Mouse (Mus musculus) C2C12 (cell line): ENCODE measurements around the gene Rpl18. TPM values are rescaled to one million over a fixed set of nuclear protein-coding genes. Genes with fewer than 3 reads are reported as not detected.

Experiments
- H3K27me3 ChIP-seq: one replicate; pipeline ENCODE4 v1.6.1; 2011; ENCODE audit not compliant: control insufficient read depth, insufficient read depth, insufficient read length
- H3K36me3 ChIP-seq: one replicate; pipeline ENCODE4 v1.6.1; 2011; ENCODE audit not compliant: control insufficient read depth, insufficient read depth
- H3K4me3 ChIP-seq: one replicate; pipeline ENCODE4 v1.5.1; 2011; ENCODE audit warnings: mild to moderate bottlenecking, control low read depth; ENCODE audit not compliant: poor library complexity, insufficient read depth, severe bottlenecking
- H3K79me2 ChIP-seq: one replicate; pipeline ENCODE4 v1.6.1; 2011; ENCODE audit not compliant: control insufficient read depth, insufficient read depth
- H3K79me3 ChIP-seq: one replicate; pipeline ENCODE4 v1.6.1; 2011; ENCODE audit warnings: low read depth, control low read depth
- H3ac ChIP-seq: one replicate; pipeline ENCODE3; 2011; ENCODE audit warnings: low read depth; ENCODE audit not compliant: control insufficient read depth, insufficient read length
- CEBPB ChIP-seq: IDR thresholded peaks from one replicate; pipeline ENCODE4 v1.6.1; 2011; ENCODE audit warnings: low read depth, mild to moderate bottlenecking, control low read depth, moderate library complexity
- CTCF ChIP-seq: IDR thresholded peaks from one replicate; pipeline ENCODE4 v1.5.1; 2011; ENCODE audit not compliant: control insufficient read depth, insufficient read depth, insufficient read length
- FOSL1 ChIP-seq: IDR thresholded peaks from one replicate; pipeline ENCODE4 v1.8.0; 2011; ENCODE audit warnings: mild to moderate bottlenecking, low read length; ENCODE audit not compliant: poor library complexity, insufficient read depth, severe bottlenecking
- MAX ChIP-seq: IDR thresholded peaks from one replicate; pipeline ENCODE4 v1.6.1; 2011; ENCODE audit warnings: mild to moderate bottlenecking, control low read depth
- MYOD1 ChIP-seq: IDR thresholded peaks from one replicate; pipeline ENCODE4 v1.6.1; 2011; ENCODE audit warnings: low read depth; ENCODE audit not compliant: control insufficient read depth, insufficient read length
- MYOG ChIP-seq: IDR thresholded peaks from one replicate; pipeline ENCODE4 v1.6.1; 2011; ENCODE audit not compliant: control insufficient read depth, insufficient read length; ENCODE audit errors: extremely low read depth
- USF1 ChIP-seq: IDR thresholded peaks from one replicate; pipeline ENCODE4 v1.6.1; 2011; ENCODE audit warnings: low read depth, mild to moderate bottlenecking, control low read depth, moderate library complexity
- polyA plus RNA-seq: library from polyadenylated mRNA; unstranded; fragments of >200 nt; fragmentation: generic; extraction: Trizol; gene quantifications from one replicate; pipeline ENCODE4 v1.2.1, GENCODE M21; 2012; ENCODE audit warnings: missing spikeins

Rpl18 gene
- polyA plus RNA-seq, 1 experiment, result 4,453 TPM

DNA sequence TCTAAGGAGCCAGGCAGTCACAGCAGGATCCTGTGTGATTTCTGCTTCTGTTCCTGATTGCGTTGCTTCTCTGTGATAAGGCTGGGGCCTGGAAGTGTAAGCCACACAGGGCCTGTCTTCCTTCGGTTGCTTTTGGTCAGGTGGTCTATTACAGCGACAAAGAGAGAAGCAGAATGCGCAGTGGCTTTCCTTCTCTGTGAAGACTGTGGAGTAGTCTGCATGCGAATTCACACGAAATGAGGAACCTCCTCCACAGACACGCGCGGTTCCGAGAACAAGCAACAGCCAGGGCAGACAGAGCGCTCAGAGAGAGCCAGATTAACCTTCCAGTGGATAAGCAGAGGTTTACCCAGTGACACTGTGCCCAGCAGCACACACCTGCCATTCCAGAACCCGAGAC, 26.1 kb downstream of the Rpl18 start:
- TF ChIP-seq MAX, result no peak
- TF ChIP-seq FOSL1, result no peak
- no peak for TF ChIP-seq USF1
- no peak for TF ChIP-seq MYOD1
- no peak for TF ChIP-seq MYOG
- no peak for TF ChIP-seq CEBPB
- TF ChIP-seq CTCF, result no peak
- Histone ChIP-seq H3K79me3 (no peaks in the 10 kb centered on the region), H3K4me3 (no peak overlapping the region)

DNA sequence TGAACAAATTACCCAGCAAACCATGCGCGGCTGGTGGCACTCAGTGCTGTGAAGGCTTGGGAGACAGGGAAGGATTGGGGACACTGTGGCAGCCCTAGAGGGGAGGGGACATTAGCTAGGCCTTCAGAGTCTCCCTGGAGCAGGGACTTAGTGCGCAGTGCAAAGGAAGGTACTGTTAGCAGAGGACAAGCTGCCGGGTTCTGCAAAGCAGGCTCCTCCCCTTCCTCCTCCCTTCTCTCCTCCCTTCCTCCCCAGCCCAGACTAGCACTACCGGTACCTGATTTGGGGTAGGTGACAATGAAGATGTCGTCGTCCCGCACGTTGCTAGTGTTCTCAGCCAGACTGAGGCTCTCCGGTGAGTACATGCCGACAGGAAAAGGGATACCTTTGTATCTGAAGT, 26.5 kb downstream of the Rpl18 start:
- H3K36me3 ChIP-seq, result no peaks in the 10 kb centered on the region
- H3K27me3 ChIP-seq, result no peaks in the 10 kb centered on the region
- no peak for TF ChIP-seq MYOD1
- no peak for TF ChIP-seq FOSL1
- TF ChIP-seq MYOG, result no peak
- H3K79me2 ChIP-seq, result no peaks in the 10 kb centered on the region
- no peak overlapping the region for H3ac ChIP-seq
- no peaks in the 10 kb centered on the region for H3K79me3 ChIP-seq
- H3K4me3 ChIP-seq, result no peak overlapping the region

More for the DNA sequence above, 26.1 kb downstream of the Rpl18 start:
- Histone ChIP-seq H3ac (no peak overlapping the region), H3K27me3 (no peaks in the 10 kb centered on the region), H3K79me2 (no peaks in the 10 kb centered on the region), H3K36me3 (no peaks in the 10 kb centered on the region)

DNA sequence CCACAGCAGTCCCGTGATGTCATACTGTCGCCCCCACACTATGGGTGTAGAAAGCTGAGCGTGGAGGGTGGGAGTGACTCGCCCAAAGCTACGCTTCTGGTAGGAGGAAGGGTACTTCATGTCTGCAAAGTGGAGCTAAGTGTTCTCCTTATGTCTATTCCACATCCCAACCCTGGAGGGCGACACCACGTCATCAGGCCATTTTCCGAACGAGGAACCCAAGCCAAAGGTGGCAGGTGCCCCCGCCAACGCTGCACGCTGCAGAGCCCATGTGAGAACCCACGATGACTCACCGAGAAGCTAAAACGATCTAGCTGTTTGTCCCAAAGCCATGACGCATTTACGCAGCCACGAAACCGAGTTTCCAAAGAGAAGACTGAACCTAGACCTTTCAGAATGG, 27.1 kb downstream of the Rpl18 start:
- Histone ChIP-seq H3K27me3 (no peaks in the 10 kb centered on the region), H3K79me3 (no peaks in the 10 kb centered on the region), H3K36me3 (no peaks in the 10 kb centered on the region), H3K79me2 (no peaks in the 10 kb centered on the region), H3K4me3 (no peak overlapping the region), H3ac (no peak overlapping the region)
- peak; percentile 68 for TF ChIP-seq MYOD1
- TF ChIP-seq USF1, result no peak
- TF ChIP-seq CTCF, result peak; percentile 38
- no peak for TF ChIP-seq CEBPB
- TF ChIP-seq MAX, result peak; percentile 62
- peak; percentile 39 for TF ChIP-seq FOSL1
- no peak for TF ChIP-seq MYOG

- no peak for TF ChIP-seq USF1
- no peak for TF ChIP-seq FOSL1
- TF ChIP-seq MAX, result no peak
- TF ChIP-seq MYOG, result no peak
- H3K27me3 ChIP-seq, result no peaks in the 10 kb centered on the region
- no peak overlapping the region for H3K4me3 ChIP-seq
- H3K36me3 ChIP-seq, result no peaks in the 10 kb centered on the region
- H3ac ChIP-seq, result no peak overlapping the region
- H3K79me2 ChIP-seq, result no peaks in the 10 kb centered on the region
- H3K79me3 ChIP-seq, result no peaks in the 10 kb centered on the region
Observed at GRCm38 (mm10) chr7:45744387-45744786, 29.1 kb downstream of the Rpl18 start.

DNA sequence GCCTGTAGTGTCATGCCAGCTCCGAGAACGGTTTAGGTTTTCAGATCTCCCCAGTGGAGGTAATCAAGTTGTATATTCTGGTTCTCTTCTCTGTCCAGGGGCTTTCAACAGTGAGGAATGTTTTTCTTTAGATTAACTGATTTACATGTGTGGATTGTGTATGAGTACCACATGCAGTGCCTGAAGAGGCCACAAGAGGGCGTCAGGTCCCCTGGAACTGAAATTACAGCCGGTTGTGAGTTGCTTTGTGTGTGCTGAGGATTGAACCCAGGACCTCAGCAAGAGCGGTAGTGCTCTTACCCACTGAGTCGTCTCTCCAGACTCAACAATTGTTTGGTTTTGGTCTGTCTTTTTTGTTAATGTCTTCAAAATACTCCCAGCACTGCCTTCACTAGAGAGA, 31.3 kb downstream of the Rpl18 start:
- Histone ChIP-seq H3K27me3 (no peaks in the 10 kb centered on the region), H3ac (no peak overlapping the region), H3K79me3 (no peaks in the 10 kb centered on the region), H3K36me3 (no peaks in the 10 kb centered on the region), H3K79me2 (no peaks in the 10 kb centered on the region), H3K4me3 (no peak overlapping the region)
- no peak for TF ChIP-seq MYOD1
- TF ChIP-seq CTCF, result no peak
- TF ChIP-seq CEBPB, result no peak
- no peak for TF ChIP-seq USF1
- TF ChIP-seq FOSL1, result no peak
- no peak for TF ChIP-seq MYOG
- no peak for TF ChIP-seq MAX

- Histone ChIP-seq H3K79me3 (no peaks in the 10 kb centered on the region), H3K36me3 (no peaks in the 10 kb centered on the region), H3K4me3 (no peak overlapping the region), H3K79me2 (no peaks in the 10 kb centered on the region), H3K27me3 (no peaks in the 10 kb centered on the region), H3ac (no peak overlapping the region)
- TF ChIP-seq FOSL1 (no peak), CEBPB (no peak)
Observed at GRCm38 (mm10) chr7:45747450-45747849, 32.2 kb downstream of the Rpl18 start.

GRCm38 (mm10) chr7:45748110-45748509, 32.9 kb downstream of the Rpl18 start:
- Histone ChIP-seq H3K79me3 (no peaks in the 10 kb centered on the region), H3ac (no peak overlapping the region), H3K4me3 (no peak overlapping the region), H3K27me3 (no peaks in the 10 kb centered on the region), H3K36me3 (no peaks in the 10 kb centered on the region), H3K79me2 (no peaks in the 10 kb centered on the region)
- TF ChIP-seq CEBPB (no peak), USF1 (no peak), FOSL1 (no peak), CTCF (no peak), MAX (no peak), MYOG (no peak), MYOD1 (no peak)
